Mouse (Mus musculus) testis, adult 2 months (tissue): ENCODE data around the gene Comp.

Experiments
- CTCF ChIP-seq: fragments of 200-500 bp; IDR thresholded peaks from 2 replicates; pipeline ENCODE4 v1.5.1; 2012; ENCODE audit warnings: low read depth, mild to moderate bottlenecking, inconsistent platforms, low read length, moderate library complexity; ENCODE audit not compliant: control insufficient read depth, insufficient read depth, insufficient replicate concordance
- POLR2A ChIP-seq: fragments of 200-500 bp; IDR thresholded peaks from 2 replicates; pipeline ENCODE4 v1.6.1; 2012; ENCODE audit warnings: low read depth, mild to moderate bottlenecking, inconsistent platforms, low read length, moderate library complexity; ENCODE audit not compliant: control insufficient read depth

GRCm38 (mm10) chr8:70397611-70398563 lies 24.5 kb downstream of the Comp start:
- TF ChIP-seq POLR2A: no peak
- no peak for TF ChIP-seq CTCF
